Mouse (Mus musculus) activated CD4-positive, CD25-positive, alpha-beta regulatory T cell, adult 4 months (primary cell): ENCODE data around the gene Susd4. TPM values are rescaled to one million over a fixed set of nuclear protein-coding genes. Genes with fewer than 3 reads are reported as not detected.

Experiments
- ATAC-seq: one replicate; pipeline ENCODE4 v1.8.0; 2017
- polyA plus RNA-seq, 2 experiments: library from polyadenylated mRNA; unstranded; fragments of 100-300 nt; shearing (Covaris generic); gene quantifications; one replicate each; pipeline ENCODE4 v1.2.1; 2017

The Susd4 gene
- polyA plus RNA-seq, 2 experiments from 2014 or later: 0.61 to 0.93 TPM

- no peak for ATAC-seq
Measured at GRCm38 (mm10) chr1:182788896-182789295, 25.2 kb downstream of the Susd4 start.

DNA sequence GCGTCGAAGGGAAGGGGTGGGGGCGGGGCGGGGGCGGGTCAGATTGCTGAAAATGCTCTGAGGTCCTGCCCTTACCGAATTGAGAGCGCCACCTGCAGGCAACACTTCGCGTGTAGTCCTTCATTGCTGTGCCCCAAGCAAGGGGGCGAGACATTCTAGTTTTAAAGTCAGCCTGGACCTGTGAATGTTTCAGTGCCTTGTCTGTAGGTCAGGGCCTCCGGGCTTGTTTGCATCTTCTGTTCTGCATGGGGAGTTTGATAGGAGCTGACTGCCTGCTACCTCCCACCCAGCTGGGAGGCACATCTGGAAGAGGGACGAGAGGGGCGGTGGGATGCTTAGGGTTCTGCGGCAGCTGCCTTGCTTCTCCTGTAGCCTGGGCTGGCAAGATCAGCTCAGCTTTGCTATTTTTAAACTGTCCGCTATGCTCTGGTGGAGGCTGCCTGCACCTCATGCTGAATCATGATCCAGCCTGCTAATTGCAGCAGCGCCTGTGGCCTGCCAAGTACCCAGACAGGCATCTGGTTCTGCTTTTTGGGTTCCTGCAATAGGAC lies 28.9 kb downstream of the Susd4 start:
- ATAC-seq: no peak

- ATAC-seq: no peak
Measured at GRCm38 (mm10) chr1:182794221-182794620, 30.6 kb downstream of the Susd4 start.

DNA sequence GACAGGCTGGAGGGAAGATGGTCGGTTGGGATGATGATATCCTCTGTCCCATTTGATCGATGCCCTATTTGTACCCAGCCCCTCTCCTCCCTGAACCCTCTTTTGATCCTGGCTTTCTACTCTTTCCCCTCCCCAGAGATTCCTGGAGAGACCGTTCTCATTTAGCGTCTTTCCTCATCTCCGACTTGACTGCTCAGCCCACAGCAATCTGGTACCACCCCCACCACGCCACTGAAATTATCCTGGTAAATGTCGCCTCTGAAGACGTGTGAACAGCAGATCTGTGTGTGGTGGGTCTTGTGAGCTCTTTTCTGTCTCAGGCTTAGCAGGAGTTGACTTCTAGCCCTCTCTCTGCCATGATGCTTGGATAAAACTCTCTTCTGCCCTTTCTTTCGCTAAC lies 31.0 kb downstream of the Susd4 start:
- no peak for ATAC-seq

DNA sequence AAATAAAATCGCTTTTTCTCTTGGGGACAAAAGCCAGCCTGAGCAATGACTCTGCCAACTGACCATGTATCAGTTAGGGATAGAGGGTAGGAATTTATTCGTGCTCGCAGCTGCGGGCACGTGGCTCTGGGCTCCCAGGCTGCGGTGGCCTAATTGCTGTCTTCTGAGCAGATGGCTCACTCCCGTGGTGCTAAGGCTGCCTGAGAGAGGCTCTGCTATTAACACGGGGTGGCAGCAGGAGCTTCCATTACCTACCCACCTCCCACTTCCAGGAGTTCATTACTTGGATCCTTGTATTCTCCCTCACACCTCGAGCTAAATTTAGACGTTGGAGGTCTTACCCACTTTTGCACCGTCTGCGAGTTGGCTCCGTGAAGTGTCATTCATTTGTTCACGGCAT lies 33.4 kb downstream of the Susd4 start:
- ATAC-seq: no peak

DNA sequence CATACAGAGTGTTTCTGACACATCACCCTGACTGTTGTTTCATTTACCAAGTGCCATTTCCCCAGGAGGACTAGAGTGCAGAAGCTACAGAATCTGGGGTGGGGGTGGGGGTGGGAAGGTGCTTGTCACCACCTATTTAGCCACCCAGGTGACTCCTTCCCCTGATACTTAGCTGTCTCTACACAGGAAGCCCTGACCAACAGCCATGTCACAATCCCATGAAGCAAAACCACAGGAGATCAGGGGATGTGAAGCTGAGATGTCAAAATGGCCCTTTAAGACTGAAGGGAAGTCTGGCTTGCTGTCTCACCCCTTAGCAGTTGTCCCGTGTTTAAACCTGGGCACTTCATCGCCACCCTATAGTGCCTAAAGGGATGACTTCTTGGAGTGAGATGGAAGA lies 37.9 kb downstream of the Susd4 start:
- no peak for ATAC-seq

GRCm38 (mm10) chr1:182802891-182803290 lies 39.2 kb downstream of the Susd4 start:
- ATAC-seq: no peak

- ATAC-seq: no peak
Measured at GRCm38 (mm10) chr1:182813991-182814390, 50.3 kb downstream of the Susd4 start.

DNA sequence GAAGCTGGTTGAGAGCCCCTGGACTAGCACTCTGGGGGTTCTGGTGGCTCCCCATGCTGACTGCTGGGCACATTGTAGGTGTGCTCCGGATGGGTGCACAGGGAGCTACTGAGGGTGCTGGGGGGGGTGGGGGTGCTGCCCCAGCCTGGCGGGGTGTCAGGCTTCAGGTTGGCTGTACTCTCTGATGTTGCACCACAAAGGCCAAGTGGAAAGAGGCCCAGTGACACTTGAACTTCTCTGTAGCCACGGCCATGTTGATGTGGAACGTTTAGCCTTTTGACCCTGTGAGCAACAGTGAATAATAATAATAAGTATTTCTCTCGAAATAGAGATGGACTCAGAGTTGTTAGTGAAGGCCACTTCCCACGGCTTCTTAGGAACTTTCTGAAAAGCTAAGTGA lies 50.9 kb downstream of the Susd4 start:
- no peak for ATAC-seq

GRCm38 (mm10) chr1:182817106-182817505 lies 53.4 kb downstream of the Susd4 start:
- no peak for ATAC-seq

DNA sequence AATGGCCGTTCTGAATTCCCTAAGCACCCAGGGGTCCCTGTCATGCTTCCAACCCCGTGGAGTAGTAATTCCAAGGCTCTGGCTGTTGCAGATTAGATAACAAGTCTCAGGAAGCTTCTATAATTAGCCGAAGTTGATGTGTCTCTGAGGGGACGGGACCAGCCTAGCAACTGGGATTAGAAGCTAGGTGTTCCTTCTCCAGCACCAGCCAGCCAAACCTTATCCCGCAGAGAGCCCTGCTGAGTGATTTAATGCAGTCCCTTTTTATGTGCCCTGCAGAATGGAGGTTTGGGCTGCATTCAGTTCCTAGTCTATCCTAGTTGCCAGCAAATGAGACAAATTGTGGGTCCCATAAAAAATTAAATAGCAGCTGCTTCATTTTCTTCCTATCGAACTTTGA lies 54.0 kb downstream of the Susd4 start:
- no peak for ATAC-seq

GRCm38 (mm10) chr1:182818931-182819330 lies 55.3 kb downstream of the Susd4 start:
- no peak for ATAC-seq

GRCm38 (mm10) chr1:182822729-182823128 lies 59.1 kb downstream of the Susd4 start:
- no peak for ATAC-seq

- no peak for ATAC-seq
Measured at GRCm38 (mm10) chr1:182823723-182824421, 60.2 kb downstream of the Susd4 start.

GRCm38 (mm10) chr1:182826557-182826956 lies 62.9 kb downstream of the Susd4 start:
- ATAC-seq: no peak

- ATAC-seq: no peak
Measured at GRCm38 (mm10) chr1:182838061-182838460, 74.4 kb downstream of the Susd4 start.

DNA sequence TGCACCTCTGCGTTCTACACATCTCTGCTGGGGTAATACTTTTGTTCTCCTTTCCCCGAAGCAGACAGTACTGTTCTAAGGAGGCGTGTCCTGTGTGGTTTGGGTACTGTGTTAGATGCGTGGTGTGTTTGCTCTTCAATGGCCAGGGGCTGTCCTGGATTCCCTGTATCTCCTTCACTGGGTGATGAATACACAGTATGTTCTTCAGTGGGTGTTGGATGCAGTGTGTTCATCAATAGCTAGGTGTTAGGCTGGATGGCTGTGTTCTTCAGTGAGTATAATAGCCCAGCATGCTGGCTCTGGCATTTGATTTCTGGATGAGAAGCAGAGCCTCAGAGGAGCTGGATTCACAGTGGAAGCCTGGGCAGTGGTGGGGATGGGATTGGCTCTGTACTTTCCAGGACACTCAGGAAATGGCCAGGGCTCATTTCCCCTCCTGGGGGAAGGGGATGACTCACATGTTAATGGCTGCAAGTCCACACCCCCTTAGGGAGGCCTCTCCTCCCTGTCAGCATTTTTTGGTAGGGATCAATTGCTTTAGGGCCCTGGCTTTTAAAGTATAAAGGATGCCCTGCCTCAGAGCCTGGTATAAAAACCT lies 75.8 kb downstream of the Susd4 start:
- no peak for ATAC-seq

GRCm38 (mm10) chr1:182840011-182840410 lies 76.4 kb downstream of the Susd4 start:
- no peak for ATAC-seq

GRCm38 (mm10) chr1:182840606-182841005 lies 76.9 kb downstream of the Susd4 start:
- no peak for ATAC-seq

DNA sequence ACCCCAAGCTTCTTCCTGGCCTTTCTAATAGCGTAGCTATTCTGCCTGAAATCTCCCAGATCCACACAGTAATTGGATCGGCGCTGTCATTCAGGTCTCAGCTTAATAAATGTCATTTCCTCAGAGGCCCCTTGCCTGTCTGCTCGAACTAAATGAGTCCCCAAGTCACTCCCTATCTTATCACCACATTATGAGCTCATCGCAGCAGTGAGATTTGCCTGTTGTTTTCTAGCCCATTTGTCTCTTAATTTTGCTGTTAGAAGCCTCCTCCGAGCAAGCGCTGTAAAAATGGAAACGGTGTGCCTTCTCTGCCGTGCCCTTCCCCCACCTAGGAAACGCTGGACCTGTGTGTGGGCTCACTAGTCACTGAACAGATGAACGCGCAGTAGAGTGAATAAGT lies 85.9 kb downstream of the Susd4 start:
- ATAC-seq: no peak

DNA sequence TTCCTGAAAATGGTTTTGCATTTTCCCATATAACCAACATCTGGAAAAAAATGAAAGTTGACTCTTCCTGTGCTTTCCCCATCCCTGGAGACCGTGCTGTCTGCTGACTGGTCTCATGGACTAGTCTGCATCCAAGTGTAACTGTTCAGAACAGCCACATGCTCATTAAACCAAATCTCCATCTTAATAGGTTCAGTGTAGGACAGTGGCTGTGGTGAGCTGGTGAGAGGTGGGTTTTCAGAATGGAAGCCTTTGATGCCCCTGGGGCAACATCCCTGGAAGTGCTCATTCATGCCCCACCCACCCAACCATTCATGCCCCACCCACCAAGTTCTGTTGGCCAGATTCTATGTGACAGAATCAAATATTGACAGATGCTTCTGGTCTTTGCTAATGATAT lies 86.4 kb downstream of the Susd4 start:
- no peak for ATAC-seq

- no peak for ATAC-seq
Measured at GRCm38 (mm10) chr1:182852158-182852557, 88.5 kb downstream of the Susd4 start.

GRCm38 (mm10) chr1:182856636-182857035 lies 93.0 kb downstream of the Susd4 start:
- no peak for ATAC-seq

- no peak for ATAC-seq
Measured at GRCm38 (mm10) chr1:182861671-182862358, 98.2 kb downstream of the Susd4 start.
